Mouse (Mus musculus) myocyte (in vitro differentiated cells): ENCODE measurements around the gene Slc41a3. TPM values are rescaled to one million over a fixed set of nuclear protein-coding genes. Genes with fewer than 3 reads are reported as not detected.

ENCODE experiments used
- H3K27me3 ChIP-seq: one replicate; pipeline ENCODE4 v1.6.1; 2011; ENCODE audit not compliant: control insufficient read depth, insufficient read depth, insufficient read length
- H3K36me3 ChIP-seq: one replicate; pipeline ENCODE4 v1.6.1; 2011; ENCODE audit not compliant: control insufficient read depth, insufficient read depth
- H3K4me2 ChIP-seq: one replicate; pipeline ENCODE4 v1.6.1; 2011; ENCODE audit warnings: low read depth, control low read depth
- H3K4me3 ChIP-seq: one replicate; pipeline ENCODE4 v1.5.1; 2011; ENCODE audit warnings: mild to moderate bottlenecking, control low read depth, moderate library complexity
- H3K79me2 ChIP-seq: one replicate; pipeline ENCODE4 v1.6.1; 2011; ENCODE audit not compliant: control insufficient read depth, insufficient read depth
- H3ac ChIP-seq: one replicate; pipeline ENCODE4 v1.6.1; 2011; ENCODE audit not compliant: control insufficient read depth, insufficient read length
- CEBPB ChIP-seq: IDR thresholded peaks from 2 replicates; pipeline ENCODE4 v1.6.1; 2011; ENCODE audit warnings: mild to moderate bottlenecking, moderate library complexity; ENCODE audit not compliant: poor library complexity, insufficient read depth, severe bottlenecking
- E2F4 ChIP-seq: IDR thresholded peaks from one replicate; pipeline ENCODE4 v1.6.1; 2011; ENCODE audit warnings: mild to moderate bottlenecking, control low read depth, moderate library complexity; ENCODE audit not compliant: insufficient read depth
- MAX ChIP-seq: IDR thresholded peaks from one replicate; pipeline ENCODE4 v1.6.1; 2011; ENCODE audit warnings: low read depth, mild to moderate bottlenecking, control low read depth
- MYOD1 ChIP-seq, 3 experiments: IDR thresholded peaks; one replicate each; pipeline ENCODE4 v1.6.1; 2011; ENCODE audit warnings: control low read depth in 2 of 3, low read depth in 2 of 3, mild to moderate bottlenecking in 2 of 3, moderate library complexity in 1 of 3; ENCODE audit not compliant: insufficient read length in 2 of 3, control insufficient read depth in 1 of 3
- MYOG ChIP-seq, 3 experiments: IDR thresholded peaks; one replicate each; pipeline ENCODE4 v1.6.1; 2011; ENCODE audit warnings: control low read depth in 2 of 3, low read depth in 2 of 3, mild to moderate bottlenecking in 2 of 3; ENCODE audit not compliant: insufficient read length in 2 of 3, control insufficient read depth in 1 of 3, insufficient read depth in 1 of 3
- POLR2A ChIP-seq: IDR thresholded peaks from one replicate; pipeline ENCODE4 v1.6.1; 2011; ENCODE audit warnings: low read depth, mild to moderate bottlenecking, control low read depth, moderate library complexity; ENCODE audit not compliant: insufficient read length
- POLR2AphosphoS2 ChIP-seq: IDR thresholded peaks from one replicate; pipeline ENCODE4 v1.6.1; 2011; ENCODE audit warnings: low read depth, control low read depth; ENCODE audit not compliant: insufficient read length
- REST ChIP-seq: IDR thresholded peaks from one replicate; pipeline ENCODE4 v1.6.1; 2011; ENCODE audit warnings: mild to moderate bottlenecking, control low read depth, moderate library complexity; ENCODE audit not compliant: insufficient read depth, insufficient read length
- SRF ChIP-seq: IDR thresholded peaks from one replicate; pipeline ENCODE4 v1.6.1; 2011; ENCODE audit warnings: low read depth; ENCODE audit not compliant: control insufficient read depth, insufficient read length
- TCF12 ChIP-seq: IDR thresholded peaks from one replicate; pipeline ENCODE4 v1.6.1; 2011; ENCODE audit warnings: mild to moderate bottlenecking, control low read depth; ENCODE audit not compliant: poor library complexity, insufficient read depth, severe bottlenecking
- TCF3 ChIP-seq: IDR thresholded peaks from one replicate; pipeline ENCODE4 v1.6.1; 2011; ENCODE audit warnings: low read depth, control low read depth; ENCODE audit not compliant: insufficient read length
- USF1 ChIP-seq: IDR thresholded peaks from one replicate; pipeline ENCODE4 v1.6.1; 2011; ENCODE audit warnings: low read depth, mild to moderate bottlenecking, control low read depth, moderate library complexity
- polyA plus RNA-seq: library from polyadenylated mRNA; unstranded; fragments of >200 nt; fragmentation: generic; extraction: Trizol; gene quantifications from one replicate; pipeline ENCODE4 v1.2.1, GENCODE M21; 2012; ENCODE audit warnings: missing spikeins

Slc41a3 gene
- polyA plus RNA-seq, 1 experiment, result 2.5 TPM

- no peaks in the 10 kb centered on the region for H3K36me3 ChIP-seq
- H3K79me2 ChIP-seq, result no peaks in the 10 kb centered on the region
- no peak overlapping the region for H3K4me3 ChIP-seq
- no peak overlapping the region for H3ac ChIP-seq
- no peak overlapping the region for H3K4me2 ChIP-seq
- TF ChIP-seq MYOD1 (IDR thresholded peaks at IDR 0.05; ENCODE audit: control insufficient read depth in 1 of 3, insufficient read length in 2 of 3, low read depth in 2 of 3) (no peak), POLR2A (no peak), E2F4 (no peak), TCF12 (no peak), TCF3 (no peak), REST (no peak), USF1 (no peak), MYOG (IDR thresholded peaks at IDR 0.05; ENCODE audit: control insufficient read depth in 1 of 3, insufficient read depth in 1 of 3, insufficient read length in 2 of 3, low read depth in 2 of 3) (no peak), CEBPB (no peak), MAX (no peak), SRF (no peak), POLR2AphosphoS2 (no peak)
- H3K27me3 ChIP-seq, result peaks cover 27% of the 10 kb centered on the region
These were observed 7.5 kb upstream of the Slc41a3 start for GRCm38 (mm10) chr6:90597060-90597459.

- Histone ChIP-seq H3K4me2 (no peak overlapping the region), H3K79me2 (no peaks in the 10 kb centered on the region), H3K36me3 (no peaks in the 10 kb centered on the region), H3K4me3 (no peak overlapping the region), H3K27me3 (peaks cover 32% of the 10 kb centered on the region), H3ac (no peak overlapping the region)
- TF ChIP-seq TCF3 (no peak), MAX (no peak), POLR2A (no peak), POLR2AphosphoS2 (no peak), SRF (no peak), E2F4 (no peak), TCF12 (no peak), REST (no peak), CEBPB (no peak), MYOG (IDR thresholded peaks at IDR 0.05; ENCODE audit: control insufficient read depth in 1 of 3, insufficient read depth in 1 of 3, insufficient read length in 2 of 3, low read depth in 2 of 3) (no peak), MYOD1 (IDR thresholded peaks at IDR 0.05; ENCODE audit: control insufficient read depth in 1 of 3, insufficient read length in 2 of 3, low read depth in 2 of 3) (no peak), USF1 (no peak)
These were observed 6.9 kb upstream of the Slc41a3 start for GRCm38 (mm10) chr6:90597592-90597991.

- no peaks in the 10 kb centered on the region for H3K36me3 ChIP-seq
- no peak overlapping the region for H3ac ChIP-seq
- TF ChIP-seq SRF, result no peak
- TF ChIP-seq E2F4, result no peak
- no peak for TF ChIP-seq MAX
- TF ChIP-seq MYOD1 (IDR thresholded peaks at IDR 0.05; ENCODE audit: control insufficient read depth in 1 of 3, insufficient read length in 2 of 3, low read depth in 2 of 3), result no peak
- no peak for TF ChIP-seq POLR2AphosphoS2
- TF ChIP-seq REST, result no peak
- TF ChIP-seq TCF3, result no peak
- TF ChIP-seq CEBPB, result no peak
- TF ChIP-seq USF1, result no peak
- TF ChIP-seq POLR2A, result no peak
- TF ChIP-seq TCF12, result no peak
- TF ChIP-seq MYOG (IDR thresholded peaks at IDR 0.05; ENCODE audit: control insufficient read depth in 1 of 3, insufficient read depth in 1 of 3, insufficient read length in 2 of 3, low read depth in 2 of 3), result no peak
These were observed 6.3 kb upstream of the Slc41a3 start for GRCm38 (mm10) chr6:90598197-90598596.

GRCm38 (mm10) chr6:90600351-90600750 is 4.2 kb upstream of the Slc41a3 start:
- Histone ChIP-seq H3K79me2 (no peaks in the 10 kb centered on the region), H3K27me3 (peaks cover 39% of the 10 kb centered on the region), H3K4me2 (no peak overlapping the region), H3K4me3 (no peak overlapping the region), H3K36me3 (no peaks in the 10 kb centered on the region), H3ac (no peak overlapping the region)
- no peak for TF ChIP-seq REST
- TF ChIP-seq TCF12, result no peak
- TF ChIP-seq CEBPB, result no peak
- no peak for TF ChIP-seq MYOG (IDR thresholded peaks at IDR 0.05; ENCODE audit: control insufficient read depth in 1 of 3, insufficient read depth in 1 of 3, insufficient read length in 2 of 3, low read depth in 2 of 3)
- no peak for TF ChIP-seq MYOD1 (IDR thresholded peaks at IDR 0.05; ENCODE audit: control insufficient read depth in 1 of 3, insufficient read length in 2 of 3, low read depth in 2 of 3)
- no peak for TF ChIP-seq TCF3
- no peak for TF ChIP-seq POLR2A

More at GRCm38 (mm10) chr6:90598197-90598596, 6.3 kb upstream of the Slc41a3 start:
- peaks cover 37% of the 10 kb centered on the region for H3K27me3 ChIP-seq
- H3K4me2 ChIP-seq, result no peak overlapping the region
- no peaks in the 10 kb centered on the region for H3K79me2 ChIP-seq
- H3K4me3 ChIP-seq, result no peak overlapping the region

GRCm38 (mm10) chr6:90601736-90602135 is 2.8 kb upstream of the Slc41a3 start:
- no peak overlapping the region for H3K4me3 ChIP-seq
- no peaks in the 10 kb centered on the region for H3K79me2 ChIP-seq
- H3ac ChIP-seq, result no peak overlapping the region
- peaks cover 38% of the 10 kb centered on the region for H3K27me3 ChIP-seq
- H3K4me2 ChIP-seq, result no peak overlapping the region
- H3K36me3 ChIP-seq, result no peaks in the 10 kb centered on the region
- TF ChIP-seq POLR2AphosphoS2, result no peak
- TF ChIP-seq REST, result no peak
- no peak for TF ChIP-seq SRF
- no peak for TF ChIP-seq TCF12
- TF ChIP-seq MAX, result no peak
- no peak for TF ChIP-seq CEBPB
- TF ChIP-seq MYOG (IDR thresholded peaks at IDR 0.05; ENCODE audit: control insufficient read depth in 1 of 3, insufficient read depth in 1 of 3, insufficient read length in 2 of 3, low read depth in 2 of 3), result no peak
- TF ChIP-seq E2F4, result no peak
- no peak for TF ChIP-seq USF1
- no peak for TF ChIP-seq TCF3
